Mouse (Mus musculus) G1E-ER4 (cell line): ENCODE results near the gene Cacna1f. TPM values are rescaled to one million over a fixed set of nuclear protein-coding genes. Genes with fewer than 3 reads are reported as not detected.

Experiments used
- GATA1 ChIP-seq: IDR thresholded peaks from one replicate; pipeline ENCODE4 v1.8.0; 2012; ENCODE audit warnings: low read length, inconsistent platforms
- polyA plus RNA-seq: library from polyadenylated mRNA; stranded (reverse); fragments of >175 nt; gene quantifications from 2 replicates; pipeline ENCODE4 v1.2.3, GENCODE M21; 2012

The Cacna1f gene
- polyA plus RNA-seq, 1 experiment: 0.02 TPM

GRCm38 (mm10) chrX:7658785-7659589 is 52.1 kb downstream of the Cacna1f start:
- TF ChIP-seq GATA1: no peak

DNA sequence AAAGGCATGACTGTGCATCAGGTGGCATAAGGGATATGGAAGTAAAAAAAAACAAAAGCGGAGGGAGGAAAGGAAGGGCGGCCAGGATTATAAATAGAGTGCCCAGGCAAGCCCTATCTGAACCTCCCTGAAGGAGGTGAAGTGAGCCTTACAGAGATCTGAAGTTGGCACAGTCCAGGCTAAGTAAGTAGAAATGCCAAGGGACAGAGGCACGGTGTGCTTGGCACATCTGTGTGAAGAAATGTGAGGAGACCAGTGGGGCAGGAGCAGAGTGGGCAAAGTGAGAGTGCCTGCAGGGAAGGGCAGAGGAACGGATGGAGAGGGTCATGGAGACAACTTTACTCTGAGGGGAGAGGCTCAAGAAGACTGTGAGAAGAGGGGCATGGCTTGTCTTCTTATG is 54.2 kb downstream of the Cacna1f start:
- TF ChIP-seq GATA1: no peak

- no peak for TF ChIP-seq GATA1
These were observed 56.1 kb downstream of the Cacna1f start for GRCm38 (mm10) chrX:7662936-7663335.

- no peak for TF ChIP-seq GATA1
These were observed 57.9 kb downstream of the Cacna1f start for GRCm38 (mm10) chrX:7664791-7665190.

DNA sequence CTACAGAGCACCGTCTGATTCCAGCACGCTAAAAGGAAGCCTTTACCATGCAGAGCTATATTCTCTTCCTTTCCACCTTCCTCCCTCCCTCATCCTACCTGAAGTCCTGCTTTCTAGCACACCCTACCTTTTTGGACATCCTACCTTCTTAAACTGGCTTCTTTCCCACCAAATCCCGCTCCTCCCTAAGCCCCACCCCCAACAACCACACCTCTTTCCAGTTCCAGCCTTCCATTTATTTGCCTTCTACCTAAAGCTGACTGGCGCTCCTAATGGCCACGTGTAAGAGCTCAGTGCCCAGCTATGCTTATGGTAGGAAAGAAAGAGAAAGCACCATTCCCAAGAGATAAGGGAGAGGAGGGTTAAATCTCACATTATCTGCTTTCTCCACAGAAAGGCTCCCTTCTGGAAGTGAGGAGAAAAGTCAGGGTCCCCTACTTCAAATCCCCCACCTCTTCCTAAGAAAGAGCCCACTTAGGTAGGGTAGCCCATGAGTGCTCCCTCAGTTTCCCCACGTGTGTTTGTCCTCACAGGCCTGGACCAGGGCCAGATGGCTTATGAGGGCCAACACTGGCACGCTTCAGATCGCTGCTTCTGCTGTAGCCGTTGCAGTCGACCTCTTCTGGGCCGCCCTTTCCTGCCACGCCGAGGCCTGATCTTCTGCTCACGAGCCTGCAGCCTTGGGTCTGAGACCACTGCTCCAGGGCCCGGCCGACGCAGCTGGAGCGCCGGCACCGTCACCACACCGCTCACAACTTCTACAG is 59.0 kb downstream of the Cacna1f start:
- no peak for TF ChIP-seq GATA1

GRCm38 (mm10) chrX:7670390-7670881 is 63.6 kb downstream of the Cacna1f start:
- no peak for TF ChIP-seq GATA1

DNA sequence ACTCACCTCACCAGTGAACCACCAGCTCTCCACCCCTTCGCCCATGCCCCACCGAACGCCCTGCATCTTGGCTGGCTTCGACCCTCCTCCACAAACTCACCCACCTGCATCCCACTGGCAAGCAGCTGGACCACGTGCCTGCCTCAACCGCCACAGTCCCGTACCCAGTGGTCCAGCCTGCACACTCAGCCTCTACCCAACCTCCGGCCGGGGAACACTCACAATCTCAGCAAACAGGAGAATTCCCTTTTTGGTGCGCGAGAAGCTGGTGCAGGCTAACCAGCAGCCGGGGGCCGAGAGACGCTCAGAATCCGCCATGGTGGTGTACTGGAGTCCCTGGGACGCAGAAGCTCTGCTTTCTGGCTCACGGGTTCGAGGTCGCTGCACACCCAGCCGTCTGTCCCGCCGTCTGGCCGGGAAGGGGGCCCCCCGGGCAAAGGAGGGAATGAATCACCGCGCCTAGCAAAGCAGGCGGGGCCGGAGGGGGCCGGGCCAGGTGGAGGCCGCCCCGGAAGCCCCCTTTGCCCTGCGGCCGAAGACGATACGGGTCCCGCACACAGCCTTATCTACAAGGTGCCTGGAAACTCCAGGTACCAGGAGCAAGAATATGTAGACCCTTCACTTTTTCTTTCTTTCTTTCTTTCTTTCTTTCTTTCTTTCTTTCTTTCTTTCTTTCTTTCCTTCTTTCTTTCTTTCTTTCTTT is 64.2 kb downstream of the Cacna1f start, which contains the start of gene Plp2:
Gene Plp2, minus strand, starts transcription at position 470 of the 703 bp plus-strand sequence.
- no peak for TF ChIP-seq GATA1

- TF ChIP-seq GATA1: no peak
These were observed 65.9 kb downstream of the Cacna1f start for GRCm38 (mm10) chrX:7672739-7673138.

- TF ChIP-seq GATA1: no peak
These were observed 66.8 kb downstream of the Cacna1f start for GRCm38 (mm10) chrX:7673578-7674281.

DNA sequence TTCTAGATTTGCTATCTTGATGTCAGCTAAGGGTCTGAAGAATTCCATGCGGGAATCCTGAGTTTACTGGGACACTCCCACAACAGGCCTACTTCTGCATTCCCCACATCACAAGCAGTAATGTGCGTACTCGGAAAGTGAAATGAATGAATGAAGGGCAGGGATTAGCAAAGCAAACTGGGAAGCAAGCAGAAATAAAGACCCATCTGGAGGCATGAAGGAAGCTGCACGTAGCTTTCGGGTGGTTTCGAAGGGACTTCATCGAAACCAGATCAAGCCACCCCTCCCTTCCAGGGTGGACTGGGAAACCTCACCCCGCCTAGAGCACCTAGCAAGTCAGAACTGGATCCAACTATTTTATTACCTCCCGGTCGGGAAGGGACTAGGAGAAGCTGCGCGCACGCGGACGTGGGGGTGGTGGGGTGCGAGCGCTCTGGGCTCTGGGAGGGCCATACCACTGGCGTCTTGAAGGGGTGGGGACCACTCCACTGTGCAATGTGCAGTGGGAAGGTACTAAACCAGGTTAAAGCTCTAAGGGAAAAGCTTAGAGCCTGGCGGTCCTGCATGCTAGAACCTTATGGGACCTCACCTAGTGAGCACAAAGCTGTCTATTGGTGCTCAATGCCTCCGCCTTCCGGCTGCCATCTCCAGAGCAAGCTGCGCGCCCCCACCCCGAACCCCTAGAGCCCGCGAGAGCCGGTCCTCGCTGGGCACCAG is 67.6 kb downstream of the Cacna1f start:
- no peak for TF ChIP-seq GATA1

DNA sequence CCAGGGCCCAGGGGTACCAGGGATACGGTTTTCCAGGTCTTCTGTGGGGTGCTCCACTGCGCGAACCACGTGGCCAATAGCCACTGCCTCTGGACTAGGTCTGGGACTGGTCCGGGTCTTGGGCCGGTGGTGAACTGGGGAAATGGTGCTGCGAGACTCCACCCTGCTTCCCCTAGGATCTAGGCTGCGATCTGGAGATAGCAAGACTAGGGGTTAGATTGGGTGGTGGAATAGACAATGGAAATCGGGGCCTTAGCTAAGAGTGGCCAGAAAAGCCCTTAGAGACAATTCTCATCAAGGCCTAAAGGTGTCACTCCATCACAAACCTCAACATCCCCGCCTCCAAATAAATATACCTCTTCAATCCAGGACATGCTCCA is 68.1 kb downstream of the Cacna1f start:
- no peak for TF ChIP-seq GATA1

DNA sequence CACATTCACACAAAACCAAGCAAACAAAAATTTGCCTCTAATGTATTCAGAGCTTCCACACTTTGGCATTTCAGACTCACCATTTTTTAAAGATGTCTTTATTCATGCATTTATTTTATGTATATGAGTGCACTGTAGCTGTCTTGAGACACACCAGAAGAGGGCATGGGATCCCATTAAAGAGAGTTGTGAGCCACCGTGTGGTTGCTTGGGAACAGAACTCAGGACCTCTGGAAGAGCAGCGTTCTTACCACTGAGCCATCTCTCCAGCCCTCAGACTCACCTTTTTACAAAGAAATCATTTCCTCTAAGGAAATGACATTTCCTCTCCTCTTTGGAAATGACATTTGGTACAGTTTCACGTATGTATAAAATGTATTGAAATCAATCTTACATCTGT is 72.1 kb downstream of the Cacna1f start:
- no peak for TF ChIP-seq GATA1

DNA sequence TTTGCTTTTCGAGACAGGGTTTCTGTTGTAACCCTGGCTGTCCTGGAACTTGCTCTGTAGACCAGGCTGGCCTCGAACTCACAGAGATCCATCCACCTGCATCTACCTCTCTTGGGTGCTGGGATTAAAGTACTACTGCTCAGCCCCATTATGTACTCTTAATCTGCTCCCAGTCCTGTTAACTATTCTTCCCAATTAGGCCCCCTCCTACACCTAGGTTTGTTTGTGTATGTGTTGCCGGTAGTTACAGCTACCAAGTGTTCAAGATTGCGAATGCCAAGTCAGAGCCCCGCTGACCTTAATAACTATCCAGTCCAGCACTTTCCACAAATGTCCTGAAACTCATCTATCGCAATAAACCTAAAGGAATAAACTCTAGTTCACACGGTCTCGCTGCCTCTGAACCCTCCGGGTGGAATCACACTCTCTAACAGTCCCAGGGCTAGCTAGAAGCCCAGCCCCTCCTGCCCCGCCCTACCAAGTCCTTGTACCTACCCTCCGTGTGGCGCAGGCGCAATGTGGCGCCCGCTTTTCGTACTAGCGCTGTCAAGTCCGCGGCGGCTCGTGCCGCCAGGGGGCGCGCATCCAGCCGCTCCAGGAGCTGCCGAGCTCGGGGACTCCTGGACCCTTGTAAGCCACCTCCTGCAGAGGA is 72.6 kb downstream of the Cacna1f start:
- TF ChIP-seq GATA1: no peak

DNA sequence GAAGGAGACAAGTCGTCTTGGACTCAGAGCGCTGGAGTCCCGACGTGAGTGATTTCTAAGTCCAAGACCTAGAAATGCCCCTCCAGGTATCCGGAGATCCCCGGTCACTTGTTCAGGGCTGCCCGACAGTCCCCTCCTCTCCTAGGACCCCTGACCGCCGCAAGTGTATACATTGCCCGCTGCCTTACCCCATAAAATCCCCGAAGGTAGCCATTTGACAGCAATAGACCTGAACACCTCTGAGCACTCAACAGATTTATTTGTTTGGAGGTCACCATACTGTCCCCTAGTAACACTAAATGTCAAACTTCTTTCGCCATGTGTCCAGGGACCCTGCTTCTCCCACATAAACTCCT is 73.2 kb downstream of the Cacna1f start:
- no peak for TF ChIP-seq GATA1
